Mouse (Mus musculus) Patski (cell line): ENCODE measurements around the gene Adal. TPM values are rescaled to one million over a fixed set of nuclear protein-coding genes. Genes with fewer than 3 reads are reported as not detected.
"Not testable (repeated sequence)": the region's sequence is repeated elsewhere in the genome, so short reads cannot be mapped to it uniquely, and the experiment has no call there.

Experiments
- ATAC-seq: fragments of 100-300 bp; one replicate; pipeline ENCODE4 v1.8.0; 2021
- CTCF ChIA-PET: fragments of 350-600 bp; sonication (Branson Sonifier 250); formaldehyde crosslinking; loops from one replicate; lab custom pipeline; 2022; ENCODE audit warnings: inconsistent platforms; lab: Charles Lee
- POLR2A ChIA-PET: fragments of 350-600 bp; sonication (Branson Sonifier 250); formaldehyde crosslinking; loops from one replicate; lab custom pipeline; 2022; ENCODE audit warnings: antibody characterized with exemption, inconsistent platforms; lab: Charles Lee
- DNase-seq: peaks from one replicate; pipeline ENCODE4 v3.0.0-alpha.2; 2011; ENCODE audit warnings: low read depth, low spot score
- H3K27me3 ChIP-seq: fragments of 371-371 bp; one replicate; pipeline ENCODE4 v1.5.1; 2021
- CTCF ChIP-seq: fragments of 100-300 bp; IDR thresholded peaks from one replicate; pipeline ENCODE4 v1.5.1; 2021
- in situ Hi-C: fragments of 300-500 bp; cut with MboI; formaldehyde crosslinking; loops from 3 replicates; pipeline ENCODE4 v1.11.1; 2018; ENCODE audit warnings: low pct_unique_long_range_greater_than_20kb, mixed read lengths
- polyA plus RNA-seq: library from polyadenylated mRNA; unstranded; gene quantifications from one replicate; pipeline ENCODE4 v1.2.3, GENCODE M21; 2021

The Adal gene
- 14.2 TPM for polyA plus RNA-seq

DNA sequence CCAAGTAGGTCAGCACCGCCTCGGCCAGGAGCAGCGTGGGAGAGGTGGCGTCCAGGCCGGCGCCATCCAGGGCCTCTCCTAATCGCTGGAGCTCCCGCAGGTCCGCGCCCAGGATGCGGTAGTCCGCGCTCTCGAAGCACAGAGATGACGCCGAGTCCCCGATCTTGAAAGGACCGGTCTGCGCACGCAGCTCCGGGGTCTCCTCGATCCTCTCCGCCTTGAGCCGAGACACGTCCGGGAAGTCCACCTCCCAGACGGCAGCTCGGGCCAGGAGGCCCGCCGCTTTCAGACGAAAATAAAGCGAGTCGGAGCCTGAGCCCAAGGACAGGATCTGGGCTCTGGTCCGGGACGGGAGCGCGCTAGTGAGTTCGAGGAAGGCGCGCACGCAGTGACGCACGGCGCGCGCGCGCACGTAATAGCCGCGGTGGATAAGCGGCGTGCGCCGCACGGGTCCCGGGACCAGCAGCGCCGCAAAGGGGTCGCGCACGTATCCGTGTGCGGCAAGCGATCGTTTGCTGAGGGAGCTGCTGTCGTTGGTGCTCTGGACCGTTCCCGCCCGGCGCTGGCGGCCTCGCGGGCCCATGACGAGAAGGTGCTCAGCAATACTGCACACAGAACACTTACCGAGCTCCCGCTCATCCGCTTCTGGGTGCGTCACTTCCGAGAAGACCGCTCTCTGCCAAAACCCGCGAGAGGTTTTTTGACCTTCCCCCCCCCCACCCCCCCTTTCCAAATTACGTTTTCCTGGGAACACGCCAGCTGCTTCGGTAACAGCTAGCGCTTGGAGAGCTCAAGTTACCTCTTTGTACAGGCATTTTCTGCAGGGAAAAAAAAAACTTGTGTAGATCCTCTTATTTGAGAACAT lies at the start of gene Adal, which contains the start of gene Lcmt2:
Adal (plus strand) TSS at position 411 of the 865 bp plus-strand sequence.
Lcmt2 (minus strand) TSS at position 636 of the 865 bp plus-strand sequence.
- H3K27me3 ChIP-seq: no peaks in the 10 kb centered on the region
- no peak for TF ChIP-seq CTCF
- DNase-seq (no peak), ATAC-seq (peak; percentile 84)
- in situ Hi-C loops: no loop called here
- ChIA-PET CTCF (interaction anchor here (0.9 kb wide), 1 partner anchor 10 kb away, joined by 4 read pairs; no protein-coding TSS in a partner anchor), POLR2A (interaction anchor here (0.5 to 1.4 kb wide), 5 partner anchors 16 to 153 kb away, joined by 3 to 6 read pairs (median 3); partner anchors contain the start of gene Tgm7)

DNA sequence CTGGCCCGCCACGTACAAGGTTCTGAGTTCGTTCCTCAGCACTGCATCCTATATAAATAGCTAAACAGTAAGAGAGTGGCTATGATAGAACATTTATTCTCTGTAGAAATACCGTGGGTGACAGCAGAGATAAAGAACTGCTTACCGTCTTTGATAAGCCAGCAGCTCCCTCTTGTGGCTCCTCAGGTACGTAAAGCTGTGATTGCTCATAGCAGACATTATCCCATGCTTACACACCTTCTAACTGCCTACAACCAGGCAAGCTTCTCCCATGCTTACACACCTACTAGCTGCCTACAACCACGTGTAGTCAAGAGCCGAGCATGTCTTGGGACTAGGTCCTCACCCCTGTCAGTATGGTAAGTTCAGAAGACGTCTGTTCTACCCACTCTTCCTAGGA lies 38.2 kb upstream of the Adal start:
- ATAC-seq: peak; percentile 71
- CTCF ChIA-PET: interaction anchor here (0.7 to 2.2 kb wide), 14 partner anchors 12 to 704 kb away, joined by 3 to 9 read pairs (median 4); no protein-coding TSS in a partner anchor

GRCm38 (mm10) chr2:121105940-121106339 lies 34.3 kb upstream of the Adal start:
- DNase-seq (no peak), ATAC-seq (no peak)
- POLR2A ChIA-PET: no interaction called here
- no peak for TF ChIP-seq CTCF
- H3K27me3 ChIP-seq: peaks cover 21% of the 10 kb centered on the region
- CTCF ChIA-PET: no interaction called here
- in situ Hi-C loops: no loop called here

More for the DNA sequence above, 38.2 kb upstream of the Adal start:
- H3K27me3 ChIP-seq: peaks cover 39% of the 10 kb centered on the region
- POLR2A ChIA-PET: interaction anchor here (1.7 kb wide), 1 partner anchor 59 kb away, joined by 4 read pairs; no protein-coding TSS in a partner anchor
- peak; percentile 25 for DNase-seq
- TF ChIP-seq CTCF: peak; percentile 84
- in situ Hi-C loops: no loop called here

GRCm38 (mm10) chr2:121109695-121110094 lies 30.5 kb upstream of the Adal start, which contains the start of gene Tgm7:
Gene Tgm7 (minus strand): TSS chr2:121109795.
- no peak for TF ChIP-seq CTCF
- no peak for DNase-seq
- peaks cover 37% of the 10 kb centered on the region for H3K27me3 ChIP-seq
- CTCF ChIA-PET: no interaction called here
- POLR2A ChIA-PET: interaction anchor here (2.3 kb wide), 1 partner anchor 30 kb away, joined by 6 read pairs; the partner anchor contains the start of genes Adal and Lcmt2
- no peak for ATAC-seq
- in situ Hi-C loops: no loop called here

DNA sequence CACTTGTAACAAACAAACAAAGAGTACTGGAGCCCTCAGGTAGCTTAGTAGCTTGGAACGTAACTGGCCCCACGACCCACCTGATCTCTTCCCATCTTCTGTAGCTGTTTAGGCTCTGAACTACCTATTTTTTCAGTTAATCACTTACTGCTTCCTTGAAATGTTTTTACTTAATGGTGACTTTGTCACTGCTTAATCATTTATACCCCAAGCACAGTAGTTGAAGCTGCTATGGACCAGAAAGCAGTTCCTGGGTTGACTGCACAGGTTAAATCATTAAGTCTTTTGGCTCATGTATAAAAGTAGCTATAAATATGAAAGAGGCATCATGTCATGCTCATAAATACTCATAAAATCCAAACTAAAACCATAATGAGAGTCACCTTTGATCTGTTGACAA lies 24.8 kb upstream of the Adal start:
- in situ Hi-C loops: no loop called here
- no peak for DNase-seq
- POLR2A ChIA-PET: interaction anchor here (0.6 to 0.7 kb wide), 2 partner anchors 64 to 983 kb away, joined by 3 read pairs; no protein-coding TSS in a partner anchor
- no peak for TF ChIP-seq CTCF
- CTCF ChIA-PET: interaction anchor here (1.4 kb wide), 1 partner anchor 13 kb away, joined by 5 read pairs; no protein-coding TSS in a partner anchor
- no peak for ATAC-seq
- H3K27me3 ChIP-seq: peaks cover 53% of the 10 kb centered on the region

GRCm38 (mm10) chr2:121119260-121119659 lies 21.0 kb upstream of the Adal start:
- no peak for TF ChIP-seq CTCF
- no peak for ATAC-seq
- ChIA-PET CTCF (no interaction called here), POLR2A (no interaction called here)
- in situ Hi-C loops: no loop called here
- no peak for DNase-seq
- H3K27me3 ChIP-seq: peaks cover 34% of the 10 kb centered on the region

GRCm38 (mm10) chr2:121126302-121126701 lies 13.9 kb upstream of the Adal start:
- POLR2A ChIA-PET, CTCF ChIA-PET: not testable (repeated sequence)

GRCm38 (mm10) chr2:121127536-121127935 lies 12.7 kb upstream of the Adal start:
- in situ Hi-C loops: no loop called here
- ATAC-seq (peak; percentile 26), DNase-seq (peak; percentile 49)
- TF ChIP-seq CTCF: no peak
- ChIA-PET CTCF (no interaction called here), POLR2A (no interaction called here)
- H3K27me3 ChIP-seq: peaks cover 5% of the 10 kb centered on the region

More at GRCm38 (mm10) chr2:121126302-121126701, 13.9 kb upstream of the Adal start:
- in situ Hi-C loops, ATAC-seq, H3K27me3 ChIP-seq, DNase-seq: not testable (repeated sequence)

DNA sequence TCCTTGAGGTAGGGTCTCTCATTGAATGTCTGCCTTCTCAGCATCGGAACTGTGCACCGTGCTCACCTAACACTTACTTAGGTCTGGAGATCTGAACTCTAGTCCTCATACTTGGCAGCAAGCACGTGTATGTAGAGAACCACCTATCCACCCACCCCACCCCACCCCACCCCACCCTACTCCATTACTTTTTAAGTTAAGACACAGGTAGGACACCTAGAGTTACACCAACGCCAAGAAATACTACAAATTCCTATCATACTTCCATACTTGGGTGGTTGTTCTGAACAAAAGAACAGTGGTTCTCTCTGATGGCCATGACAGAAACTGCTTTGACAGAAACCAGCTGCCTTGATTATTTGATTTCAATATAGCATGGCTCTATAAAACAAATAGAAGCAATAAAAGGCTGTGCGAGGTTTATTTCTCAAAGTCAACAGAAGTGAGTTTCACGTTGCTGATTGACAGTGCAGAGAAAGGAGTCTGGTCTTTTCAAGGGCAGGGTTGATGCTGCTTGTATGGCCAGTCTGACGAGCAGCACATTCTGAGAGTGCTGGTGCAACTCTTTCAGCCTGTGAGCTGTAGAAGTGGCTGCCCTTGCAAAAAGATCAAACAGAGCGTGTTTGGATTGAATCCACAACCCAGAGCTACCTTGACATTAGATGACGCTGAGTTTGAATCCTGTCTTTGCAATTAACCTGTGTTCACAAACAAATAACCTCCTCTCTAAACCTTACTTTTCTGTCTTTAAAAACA lies 11.2 kb upstream of the Adal start:
- DNase-seq (no peak), ATAC-seq (no peak)
- CTCF ChIA-PET: no interaction called here
- POLR2A ChIA-PET: no interaction called here
- no peak for TF ChIP-seq CTCF
- in situ Hi-C loops: no loop called here
- H3K27me3 ChIP-seq: no peaks in the 10 kb centered on the region

DNA sequence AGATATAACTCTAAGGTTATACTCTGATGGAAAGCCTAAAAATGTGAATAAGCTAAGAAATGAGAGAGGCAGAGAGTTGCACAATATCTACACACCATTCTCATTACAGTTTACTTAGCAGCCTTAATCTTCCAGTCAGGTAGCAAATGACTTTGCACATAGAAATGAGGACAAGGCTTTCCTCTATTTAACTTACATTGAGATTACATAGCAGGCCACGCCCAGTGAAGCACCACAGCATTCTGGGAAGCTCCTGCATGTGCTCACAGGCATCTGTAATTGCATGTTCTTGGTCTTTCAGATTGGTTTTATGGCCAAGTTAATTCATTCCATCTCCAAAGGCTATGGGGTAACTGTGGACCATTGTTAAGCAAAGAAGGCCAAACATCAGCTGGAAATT lies 7.4 kb upstream of the Adal start:
- DNase-seq (no peak), ATAC-seq (no peak)
- H3K27me3 ChIP-seq: no peaks in the 10 kb centered on the region
- CTCF ChIA-PET: interaction anchor here (1.1 to 1.8 kb wide), 3 partner anchors 16 to 31 kb away, joined by 3 to 5 read pairs (median 4); no protein-coding TSS in a partner anchor
- TF ChIP-seq CTCF: no peak
- in situ Hi-C loops: no loop called here
- POLR2A ChIA-PET: interaction anchor here (0.7 kb wide), 1 partner anchor 11 kb away, joined by 3 read pairs; no protein-coding TSS in a partner anchor
